Mouse (Mus musculus): ENCODE data around the gene Spaca4. TPM values are rescaled to one million over a fixed set of nuclear protein-coding genes. Genes with fewer than 3 reads are reported as not detected.

Spaca4 gene
- total RNA-seq (2014; rRNA removed) (not detected in 2 replicates), polyA plus RNA-seq (2015; fragmentation: Nextera tagmentation; extraction: Ambion mirVana) (not detected in 2 replicates)

- ATAC-seq (ENCODE audit: low FRiP score) (no peak), DNase-seq (ENCODE audit: low spot score) (no peak)
- no peaks in the 10 kb centered on the region for H3K9me3 ChIP-seq (ENCODE audit: low read length)
- H3K27ac ChIP-seq (ENCODE audit: low read depth, low read length), result no peak within 1 kb of the TSS
- no peak within 1 kb of the TSS for H3K4me3 ChIP-seq (ENCODE audit: low read depth, low read length)
- peaks cover 40% of the 10 kb centered on the region for H3K36me3 ChIP-seq (ENCODE audit: insufficient read depth, low read length)
- no peaks in the 10 kb centered on the region for H3K27me3 ChIP-seq (ENCODE audit: insufficient read depth, low read length)
- TF ChIP-seq CTCF (IDR thresholded peaks at IDR 0.05), result no peak
- no peak within 1 kb of the TSS for H3K9ac ChIP-seq (replicated peaks; ENCODE audit: low read length, poor library complexity, severe bottlenecking)
- 93% methylated on average over 11 of the region's 11 CpGs for WGBS
- H3K4me2 ChIP-seq (ENCODE audit: low read depth, low read length, poor library complexity, severe bottlenecking), result no peak within 1 kb of the TSS
- no peaks in the 10 kb centered on the region for H3K4me1 ChIP-seq (ENCODE audit: insufficient read depth, low read length)
These were observed at the start of gene Spaca4 for GRCm38 (mm10) chr7:45725713-45726112. Gene Spaca4 (minus strand): TSS chr7:45725813.

- H3K4me2 ChIP-seq (ENCODE audit: low read depth, low read length, poor library complexity, severe bottlenecking), result no peak overlapping the region
- WGBS, result 84% methylated on average over 7 of the region's 7 CpGs
- no peak overlapping the region for H3K4me3 ChIP-seq (ENCODE audit: low read depth, low read length)
- H3K36me3 ChIP-seq (ENCODE audit: insufficient read depth, low read length), result no peaks in the 10 kb centered on the region
- no peaks in the 10 kb centered on the region for H3K9me3 ChIP-seq (ENCODE audit: low read length)
- no peaks in the 10 kb centered on the region for H3K4me1 ChIP-seq (ENCODE audit: insufficient read depth, low read length)
- H3K27ac ChIP-seq (ENCODE audit: low read depth, low read length), result no peak overlapping the region
- TF ChIP-seq CTCF (IDR thresholded peaks at IDR 0.05), result no peak
- ATAC-seq (ENCODE audit: low FRiP score) (no peak), DNase-seq (ENCODE audit: low spot score) (no peak)
- H3K9ac ChIP-seq (replicated peaks; ENCODE audit: low read length, poor library complexity, severe bottlenecking), result no peak overlapping the region
- no peaks in the 10 kb centered on the region for H3K27me3 ChIP-seq (ENCODE audit: insufficient read depth, low read length)
These were observed 49.6 kb upstream of the Spaca4 start for GRCm38 (mm10) chr7:45775237-45775636.

GRCm38 (mm10) chr7:45771101-45771500, 45.5 kb upstream of the Spaca4 start:
- ATAC-seq (ENCODE audit: low FRiP score), result no peak
- Histone ChIP-seq H3K4me1 (ENCODE audit: insufficient read depth, low read length) (no peaks in the 10 kb centered on the region), H3K4me3 (ENCODE audit: low read depth, low read length) (no peak overlapping the region), H3K4me2 (ENCODE audit: low read depth, low read length, poor library complexity, severe bottlenecking) (no peak overlapping the region), H3K27ac (ENCODE audit: low read depth, low read length) (no peak overlapping the region), H3K27me3 (ENCODE audit: insufficient read depth, low read length) (no peaks in the 10 kb centered on the region), H3K9me3 (ENCODE audit: low read length) (no peaks in the 10 kb centered on the region), H3K36me3 (ENCODE audit: insufficient read depth, low read length) (no peaks in the 10 kb centered on the region), H3K9ac (replicated peaks; ENCODE audit: low read length, poor library complexity, severe bottlenecking) (no peak overlapping the region)
- DNase-seq (ENCODE audit: low spot score), result no peak
- WGBS, result 58% methylated on average over 4 of the region's 4 CpGs
- TF ChIP-seq CTCF (IDR thresholded peaks at IDR 0.05), result no peak

- H3K4me3 ChIP-seq (ENCODE audit: low read depth, low read length), result no peak overlapping the region
- no peaks in the 10 kb centered on the region for H3K4me1 ChIP-seq (ENCODE audit: insufficient read depth, low read length)
- WGBS, result 71% methylated on average over 8 of the region's 8 CpGs
- no peak for TF ChIP-seq CTCF (IDR thresholded peaks at IDR 0.05)
- H3K36me3 ChIP-seq (ENCODE audit: insufficient read depth, low read length), result no peaks in the 10 kb centered on the region
- no peak overlapping the region for H3K27ac ChIP-seq (ENCODE audit: low read depth, low read length)
- no peak overlapping the region for H3K4me2 ChIP-seq (ENCODE audit: low read depth, low read length, poor library complexity, severe bottlenecking)
- ATAC-seq (ENCODE audit: low FRiP score) (no peak), DNase-seq (ENCODE audit: low spot score) (no peak)
- H3K9me3 ChIP-seq (ENCODE audit: low read length), result no peaks in the 10 kb centered on the region
- no peaks in the 10 kb centered on the region for H3K27me3 ChIP-seq (ENCODE audit: insufficient read depth, low read length)
- no peak overlapping the region for H3K9ac ChIP-seq (replicated peaks; ENCODE audit: low read length, poor library complexity, severe bottlenecking)
These were observed 44.9 kb upstream of the Spaca4 start for GRCm38 (mm10) chr7:45770427-45771082.

- Histone ChIP-seq H3K4me1 (ENCODE audit: insufficient read depth, low read length) (no peaks in the 10 kb centered on the region), H3K9me3 (ENCODE audit: low read length) (no peaks in the 10 kb centered on the region), H3K4me3 (ENCODE audit: low read depth, low read length) (no peak overlapping the region), H3K36me3 (ENCODE audit: insufficient read depth, low read length) (no peaks in the 10 kb centered on the region), H3K4me2 (ENCODE audit: low read depth, low read length, poor library complexity, severe bottlenecking) (no peak overlapping the region), H3K9ac (replicated peaks; ENCODE audit: low read length, poor library complexity, severe bottlenecking) (no peak overlapping the region), H3K27me3 (ENCODE audit: insufficient read depth, low read length) (no peaks in the 10 kb centered on the region), H3K27ac (ENCODE audit: low read depth, low read length) (no peak overlapping the region)
- ATAC-seq (ENCODE audit: low FRiP score) (no peak), DNase-seq (ENCODE audit: low spot score) (no peak)
- 94% methylated on average over 6 of the region's 6 CpGs for WGBS
- no peak for TF ChIP-seq CTCF (IDR thresholded peaks at IDR 0.05)
These were observed 41.9 kb upstream of the Spaca4 start for GRCm38 (mm10) chr7:45767500-45767899.

GRCm38 (mm10) chr7:45766764-45767163, 41.2 kb upstream of the Spaca4 start:
- ATAC-seq (ENCODE audit: low FRiP score) (no peak), DNase-seq (ENCODE audit: low spot score) (no peak)
- H3K9me3 ChIP-seq (ENCODE audit: low read length), result no peaks in the 10 kb centered on the region
- H3K4me1 ChIP-seq (ENCODE audit: insufficient read depth, low read length), result no peaks in the 10 kb centered on the region
- WGBS, result 56% methylated on average over 5 of the region's 8 CpGs
- H3K27ac ChIP-seq (ENCODE audit: low read depth, low read length), result no peak overlapping the region
- TF ChIP-seq CTCF (IDR thresholded peaks at IDR 0.05), result no peak
- no peak overlapping the region for H3K4me2 ChIP-seq (ENCODE audit: low read depth, low read length, poor library complexity, severe bottlenecking)
- no peak overlapping the region for H3K4me3 ChIP-seq (ENCODE audit: low read depth, low read length)
- no peaks in the 10 kb centered on the region for H3K36me3 ChIP-seq (ENCODE audit: insufficient read depth, low read length)
- no peak overlapping the region for H3K9ac ChIP-seq (replicated peaks; ENCODE audit: low read length, poor library complexity, severe bottlenecking)
- H3K27me3 ChIP-seq (ENCODE audit: insufficient read depth, low read length), result no peaks in the 10 kb centered on the region

Measured in midbrain, postnatal 0 days (tissue).